Comparison of ENCODE assay signal across 16 mouse cellular contexts in genomic region chr3:135191861-135192260, GRCm38 (mm10). TPM values are rescaled to one million over a fixed set of nuclear protein-coding genes. Genes with fewer than 3 reads are reported as not detected.
DNase-seq lines count a peak whose midpoint lies in the region; ATAC-seq lines count a peak whose summit lies in the region.
"Had no signal": no experiment of that assay in that cellular context is flagged by ENCODE, and none has a peak within 500 bp of the region (broad histone marks: within the 10 kb centered on the region; RNA-seq: fewer than 3 reads in every experiment).

No protein-coding gene starts in this region.

- DNase-seq in lung, postnatal 25 days (ENCODE audit: low spot score), result peak; percentile 41
- no peak for DNase-seq in lung, postnatal 4 days
- peak; percentile 86 to 87 for DNase-seq in spleen, postnatal 36 days (ENCODE audit: low spot score in 2 of 2)
- DNase-seq in cerebellum, adult 9-10 months, result no peak
- no peak for DNase-seq in embryo, embryonic 11 days
- no peak for DNase-seq in MN1 (ENCODE audit: low spot score)
- DNase-seq: adrenal gland, postnatal 14 days; cerebellum, adult 11-12 months; cerebellum, postnatal 36 days; gastrocnemius, adult 2 months; kidney, adult 11 months; kidney, postnatal 25 days; liver, embryonic 13.5 days; thymus, postnatal 36 days had no signal

- peak; percentile 57 for ATAC-seq in activated CD4-positive, CD25-positive, alpha-beta regulatory T cell, adult 4 months
- ATAC-seq in megakaryocyte progenitor cell, adult 5-6 weeks (replicated peaks; ENCODE audit: poor library complexity), result peak; percentile 100

RNA-seq across cellular contexts. Expression of gene Cenpe, which starts 20.5 kb away (rescaled TPM):
- polyA plus RNA-seq in activated CD4-positive, CD25-positive, alpha-beta regulatory T cell, adult 4 months (2017; shearing (Covaris generic)), result 10 to 100 TPM in 1 of 2 experiments, 1 to 10 TPM in 1; 9.3 to 10.8 TPM
- 57.5 and 57.9 TPM in 2 replicates for total RNA-seq in megakaryocyte progenitor cell, adult 5-6 weeks (2015)
- 56.6 and 77.8 TPM in 2 replicates for total RNA-seq in megakaryocyte progenitor cell, adult 5-6 weeks (2017)

Comparison
In these comparisons a context has a peak if more than half of its experiments do, and no peak if none do; other contexts are left out.
1. DNase-seq: peak in lung, postnatal 25 days (single experiment) and spleen, postnatal 36 days (2 of 2); none in lung, postnatal 4 days (0 of 2), cerebellum, adult 9-10 months (single experiment), embryo, embryonic 11 days (single experiment) and MN1 (single experiment).